1 mouse cellular context compared by ENCODE assay signal in the genomic region with DNA sequence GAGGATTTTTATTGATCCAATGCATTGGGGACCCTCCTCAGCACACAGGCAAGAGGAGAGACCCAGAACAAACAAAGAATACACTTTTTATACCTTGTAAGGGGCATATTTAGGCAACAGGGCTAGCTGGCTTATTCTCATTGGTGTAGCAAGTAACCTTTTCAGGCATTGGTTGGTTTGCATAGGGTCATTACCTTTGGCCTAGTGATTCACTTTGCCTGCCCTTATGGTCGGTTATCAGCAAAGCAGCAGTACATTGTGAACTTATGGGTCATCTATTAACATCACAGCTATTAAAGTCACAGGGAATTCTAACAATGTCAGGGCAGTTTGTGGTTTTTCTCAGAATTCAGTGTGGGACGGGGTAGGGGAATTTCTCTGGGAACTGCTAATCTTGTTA. TPM values are rescaled to one million over a fixed set of nuclear protein-coding genes. Genes with fewer than 3 reads are reported as not detected.
"Had no signal": no experiment of that assay in that cellular context is flagged by ENCODE, and none has a peak within 500 bp of the region (broad histone marks: within the 10 kb centered on the region; RNA-seq: fewer than 3 reads in every experiment).

No protein-coding gene starts in this region.

RNA-seq across cellular contexts. Expression of a gene that starts 28.4 kb away (rescaled TPM):
- polyA plus RNA-seq: inflammation-experienced regulatory T-cells, adult 6 months had no signal
